Mouse (Mus musculus) cortical plate, adult 2 months (tissue): ENCODE measurements around the gene Acap3. TPM values are rescaled to one million over a fixed set of nuclear protein-coding genes. Genes with fewer than 3 reads are reported as not detected.
A peak's percentile ranks its signal among the peaks of the same experiment; 100 is the strongest.

Source experiments
- H3K27ac ChIP-seq: fragments of 200-500 bp; 2 replicates; pipeline ENCODE4 v1.5.1; 2012; ENCODE audit warnings: low read length, control low read depth, inconsistent platforms; ENCODE audit not compliant: insufficient read depth
- H3K4me1 ChIP-seq: fragments of 200-500 bp; 2 replicates; pipeline ENCODE4 v1.6.1; 2011; ENCODE audit warnings: low read length; ENCODE audit not compliant: control insufficient read depth, insufficient read depth
- H3K4me3 ChIP-seq: fragments of 200-500 bp; 2 replicates; pipeline ENCODE4 v1.5.1; 2011; ENCODE audit warnings: mild to moderate bottlenecking, low read length, control low read depth; ENCODE audit not compliant: insufficient read depth
- CTCF ChIP-seq: fragments of 200-500 bp; IDR thresholded peaks from 2 replicates; pipeline ENCODE4 v1.5.1; 2011; ENCODE audit warnings: mild to moderate bottlenecking, control low read depth, low read length; ENCODE audit not compliant: insufficient read depth; ENCODE audit errors: extremely low read depth
- POLR2A ChIP-seq: fragments of 200-500 bp; IDR thresholded peaks from 2 replicates; pipeline ENCODE4 v1.6.1; 2011; ENCODE audit warnings: mild to moderate bottlenecking, low read length, control low read depth; ENCODE audit not compliant: insufficient read depth; ENCODE audit errors: extremely low read depth
- polyA plus RNA-seq: library from polyadenylated mRNA; depleted of rRNA; stranded (reverse); fragments of >200 nt; gene quantifications from 2 replicates; pipeline ENCODE4 v1.2.3, GENCODE M21; 2012; rRNA removed

The Acap3 gene
- polyA plus RNA-seq: 136 and 142 TPM in 2 replicates

- peak within 1 kb of the TSS; percentile 100 for H3K27ac ChIP-seq
- H3K4me1 ChIP-seq: peaks cover 8% of the 10 kb centered on the region
- peak within 1 kb of the TSS; percentile 99 for H3K4me3 ChIP-seq
- TF ChIP-seq CTCF: no peak
- TF ChIP-seq POLR2A: peak; percentile 45; the same call in 1 of the 2 replicates
These were observed at the start of gene Acap3, which contains the start of gene Pusl1 for GRCm38 (mm10) chr4:155891551-155892001. TSS of gene Acap3 (plus strand) at chr4:155891822. TSS of gene Pusl1 (minus strand) at chr4:155891781.

- peaks cover 3% of the 10 kb centered on the region; the same call in 1 of the 2 replicates for H3K4me1 ChIP-seq
- TF ChIP-seq POLR2A (no peak), CTCF (no peak)
- no peak overlapping the region for H3K4me3 ChIP-seq
- H3K27ac ChIP-seq: no peak overlapping the region
These were observed 48.4 kb upstream of the Acap3 start for GRCm38 (mm10) chr4:155843231-155843630.

GRCm38 (mm10) chr4:155846871-155847578 is 44.6 kb upstream of the Acap3 start, which contains the start of gene Dvl1:
TSS of gene Dvl1 (plus strand) at chr4:155847402.
- Histone ChIP-seq H3K4me1 (peaks cover 18% of the 10 kb centered on the region), H3K27ac (peak within 1 kb of the TSS; percentile 66), H3K4me3 (peak within 1 kb of the TSS; percentile 97)
- TF ChIP-seq CTCF (no peak), POLR2A (peak; percentile 81; the same call in 1 of the 2 replicates)

- TF ChIP-seq POLR2A (no peak), CTCF (no peak)
- Histone ChIP-seq H3K4me1 (peaks cover 18% of the 10 kb centered on the region), H3K27ac (0 out of 2 replicates have a peak overlapping the region, but pooled peaks have one; percentile 23), H3K4me3 (peak overlapping the region; percentile 97)
These were observed 43.9 kb upstream of the Acap3 start for GRCm38 (mm10) chr4:155847591-155848352.

- no peak for TF ChIP-seq POLR2A
- no peak for TF ChIP-seq CTCF
- Histone ChIP-seq H3K27ac (no peak overlapping the region), H3K4me3 (peak overlapping the region; percentile 97), H3K4me1 (peaks cover 18% of the 10 kb centered on the region)
These were observed 43.1 kb upstream of the Acap3 start for GRCm38 (mm10) chr4:155848434-155849095.

- Histone ChIP-seq H3K4me1 (peaks cover 18% of the 10 kb centered on the region), H3K4me3 (no peak overlapping the region)
- no peak for TF ChIP-seq CTCF
- no peak for TF ChIP-seq POLR2A
These were observed 42.2 kb upstream of the Acap3 start for GRCm38 (mm10) chr4:155849391-155849790.

GRCm38 (mm10) chr4:155849792-155850451 is 41.7 kb upstream of the Acap3 start:
- TF ChIP-seq CTCF (no peak), POLR2A (no peak)
- H3K4me1 ChIP-seq: peaks cover 18% of the 10 kb centered on the region

More at GRCm38 (mm10) chr4:155849391-155849790, 42.2 kb upstream of the Acap3 start:
- H3K27ac ChIP-seq: no peak overlapping the region

GRCm38 (mm10) chr4:155851368-155851767 is 40.3 kb upstream of the Acap3 start:
- Histone ChIP-seq H3K4me1 (peaks cover 18% of the 10 kb centered on the region), H3K4me3 (no peak overlapping the region), H3K27ac (no peak overlapping the region)
- TF ChIP-seq POLR2A (no peak), CTCF (no peak)

More at GRCm38 (mm10) chr4:155849792-155850451, 41.7 kb upstream of the Acap3 start:
- Histone ChIP-seq H3K27ac (no peak overlapping the region), H3K4me3 (no peak overlapping the region)
